Mouse (Mus musculus): ENCODE results near the gene Mcemp1. TPM values are rescaled to one million over a fixed set of nuclear protein-coding genes. Genes with fewer than 3 reads are reported as not detected.

The Mcemp1 gene
- total and polyA plus RNA-seq, 3 experiments: not detected

DNA sequence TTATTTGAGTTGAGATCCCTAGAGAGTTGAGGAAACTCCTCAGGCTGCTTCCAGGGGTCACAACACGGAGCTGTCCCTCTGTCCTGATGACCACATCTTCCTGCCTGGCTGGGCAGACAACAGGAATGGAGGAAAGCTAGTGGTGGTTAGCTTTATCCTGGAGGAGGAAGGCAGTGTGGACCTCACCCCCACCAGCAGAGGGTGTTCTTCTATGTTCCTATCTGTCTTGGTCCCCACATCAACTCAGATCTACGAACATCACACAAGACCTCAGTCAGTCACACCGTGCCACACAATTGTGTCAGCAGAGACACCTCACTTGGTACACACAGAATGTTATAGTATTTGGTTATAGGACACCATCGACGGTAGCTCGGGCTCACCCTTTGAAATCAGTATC, 22.0 kb downstream of the Mcemp1 start:
- H3K9me3 ChIP-seq (replicated peaks; ENCODE audit: insufficient read depth, low read length): no peaks in the 10 kb centered on the region
- no peak for DNase-seq (ENCODE audit: low read depth, low spot score)
- no peaks in the 10 kb centered on the region for H3K36me3 ChIP-seq (ENCODE audit: control insufficient read depth in 1 of 2, insufficient read depth in 2 of 2, low read length in 2 of 2)
- H3K27me3 ChIP-seq (ENCODE audit: control insufficient read depth in 1 of 2, insufficient read depth in 2 of 2, low read length in 2 of 2): no peaks in the 10 kb centered on the region
- H3K4me1 ChIP-seq (ENCODE audit: control insufficient read depth in 1 of 2, insufficient read depth in 2 of 2, low read length in 2 of 2): no peaks in the 10 kb centered on the region
- TF ChIP-seq SMC3 (IDR thresholded peaks at IDR 0.05; ENCODE audit: low read depth, low read length) (peak; percentile 25; the same call in 1 of the 2 replicates), ZKSCAN1 (IDR thresholded peaks at IDR 0.05; ENCODE audit: low read depth, low read length) (no peak), CTCF (IDR thresholded peaks at IDR 0.05 in 2 of 3, conservative IDR thresholded peaks at IDR 0.05 in 1 of 3; ENCODE audit: control insufficient read depth in 1 of 3, insufficient read depth in 1 of 3, low read depth in 2 of 3, low read length in 3 of 3, poor library complexity in 1 of 3, severe bottlenecking in 1 of 3) (peak; percentile 12 to 29 (median 17); a peak in 2 of 6 replicates), EP300 (IDR thresholded peaks at IDR 0.05; ENCODE audit: low read depth in 1 of 2, low read length in 2 of 2) (no peak)
- H3K4me3 ChIP-seq (ENCODE audit: control insufficient read depth in 1 of 2, insufficient read depth in 1 of 2, low read depth in 2 of 2, low read length in 2 of 2): no peak overlapping the region
- H3K79me2 ChIP-seq (ENCODE audit: control insufficient read depth, insufficient read depth, low read length, poor library complexity): no peaks in the 10 kb centered on the region
- no peak overlapping the region for H3K9ac ChIP-seq (ENCODE audit: control insufficient read depth, low read depth, low read length, poor library complexity, severe bottlenecking)
- no peak overlapping the region for H3K27ac ChIP-seq (ENCODE audit: control insufficient read depth, low read depth, low read length)

DNA sequence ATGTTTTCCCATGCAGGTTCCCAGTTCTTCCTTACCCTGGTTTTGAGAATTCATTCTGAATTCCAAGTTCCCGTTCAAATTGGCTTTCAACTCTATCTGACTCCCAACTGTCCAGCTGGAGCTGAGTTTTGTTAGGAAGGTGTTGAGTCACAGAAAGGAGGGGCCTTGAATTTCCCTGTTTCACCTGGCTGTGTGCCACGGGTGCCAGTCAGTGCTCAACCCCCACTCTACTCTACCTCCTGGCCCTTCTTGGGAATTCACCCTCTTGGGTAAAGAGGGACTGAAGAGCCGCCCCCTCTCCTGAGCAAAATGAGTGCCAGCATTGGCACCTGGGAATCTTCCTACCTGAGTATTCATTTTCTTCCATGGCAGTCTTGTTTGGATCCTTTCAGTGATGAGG, 25.2 kb downstream of the Mcemp1 start:
- H3K27me3 ChIP-seq (ENCODE audit: control insufficient read depth in 1 of 2, insufficient read depth in 2 of 2, low read length in 2 of 2): no peaks in the 10 kb centered on the region
- H3K27ac ChIP-seq (ENCODE audit: control insufficient read depth, low read depth, low read length): no peak overlapping the region
- no peak overlapping the region for H3K4me3 ChIP-seq (ENCODE audit: control insufficient read depth in 1 of 2, insufficient read depth in 1 of 2, low read depth in 2 of 2, low read length in 2 of 2)
- no peak for TF ChIP-seq E2F4 (IDR thresholded peaks at IDR 0.05; ENCODE audit: borderline replicate concordance, low read depth, low read length)
- TF ChIP-seq CTCF (IDR thresholded peaks at IDR 0.05 in 2 of 3, conservative IDR thresholded peaks at IDR 0.05 in 1 of 3; ENCODE audit: control insufficient read depth in 1 of 3, insufficient read depth in 1 of 3, low read depth in 2 of 3, low read length in 3 of 3, poor library complexity in 1 of 3, severe bottlenecking in 1 of 3): no peak
- no peak for TF ChIP-seq USF2 (IDR thresholded peaks at IDR 0.05; ENCODE audit: borderline replicate concordance in 1 of 2, insufficient read depth in 1 of 2, low read depth in 1 of 2, low read length in 2 of 2)
- no peak for TF ChIP-seq ZC3H11A (IDR thresholded peaks at IDR 0.05; ENCODE audit: low read depth, low read length)
- no peak for TF ChIP-seq TAL1 (IDR thresholded peaks at IDR 0.05; ENCODE audit: low read length)
- no peak for TF ChIP-seq ZKSCAN1 (IDR thresholded peaks at IDR 0.05; ENCODE audit: low read depth, low read length)
- no peak for TF ChIP-seq ELF1 (IDR thresholded peaks at IDR 0.05; ENCODE audit: low read depth, low read length)
- TF ChIP-seq UBTF (IDR thresholded peaks at IDR 0.05; ENCODE audit: borderline replicate concordance, insufficient read depth, low read depth, low read length): no peak
- no peak for TF ChIP-seq ZMIZ1 (IDR thresholded peaks at IDR 0.05; ENCODE audit: low read depth, low read length)
- TF ChIP-seq EP300 (IDR thresholded peaks at IDR 0.05; ENCODE audit: low read depth in 1 of 2, low read length in 2 of 2): no peak
- no peak for TF ChIP-seq POLR2AphosphoS5 (IDR thresholded peaks at IDR 0.05; ENCODE audit: borderline replicate concordance, low read depth, low read length)
- TF ChIP-seq ZNF384 (IDR thresholded peaks at IDR 0.05; ENCODE audit: low read depth, low read length): no peak
- TF ChIP-seq POLR2AphosphoS2 (IDR thresholded peaks at IDR 0.05; ENCODE audit: low read length): no peak
- no peaks in the 10 kb centered on the region for H3K79me2 ChIP-seq (ENCODE audit: control insufficient read depth, insufficient read depth, low read length, poor library complexity)
- H3K9ac ChIP-seq (ENCODE audit: control insufficient read depth, low read depth, low read length, poor library complexity, severe bottlenecking): no peak overlapping the region
- H3K36me3 ChIP-seq (ENCODE audit: control insufficient read depth in 1 of 2, insufficient read depth in 2 of 2, low read length in 2 of 2): no peaks in the 10 kb centered on the region
- no peak for DNase-seq (ENCODE audit: low read depth, low spot score)
- H3K9me3 ChIP-seq (replicated peaks; ENCODE audit: insufficient read depth, low read length): no peaks in the 10 kb centered on the region
- no peaks in the 10 kb centered on the region for H3K4me1 ChIP-seq (ENCODE audit: control insufficient read depth in 1 of 2, insufficient read depth in 2 of 2, low read length in 2 of 2)
